Mouse (Mus musculus) liver, adult 2 months (tissue): Measurements from ENCODE around the gene Stxbp1.

Source experiments
- CTCF ChIP-seq: fragments of 200-500 bp; IDR thresholded peaks from 2 replicates; pipeline ENCODE4 v1.5.1; 2011; ENCODE audit warnings: low read depth, low read length, control low read depth
- POLR2A ChIP-seq: fragments of 200-500 bp; IDR thresholded peaks from 2 replicates; pipeline ENCODE4 v1.6.1; 2011; ENCODE audit warnings: low read length, control low read depth; ENCODE audit not compliant: insufficient read depth; ENCODE audit errors: extremely low read depth

GRCm38 (mm10) chr2:32822643-32823042, 24.4 kb downstream of the Stxbp1 start:
- TF ChIP-seq CTCF (no peak), POLR2A (no peak)
